ENCODE assay signal across 8 mouse cellular contexts in genomic region chr2:166415481-166415965, GRCm38 (mm10).
DNase-seq lines count a peak whose midpoint lies in the region; ATAC-seq lines count a peak whose summit lies in the region.

No protein-coding gene starts in this region.

- H3K9ac ChIP-seq in intestine, embryonic 15.5 days: no peak overlapping the region
- no peak overlapping the region for H3K9ac ChIP-seq in stomach, embryonic 15.5 days

- 0 out of 2 replicates have a peak, but pooled peaks cover 2% of the 10 kb centered on the region for H3K27me3 ChIP-seq in intestine, embryonic 15.5 days (replicated peaks)
- H3K27me3 ChIP-seq in stomach, embryonic 15.5 days (replicated peaks): no peaks in the 10 kb centered on the region

- WGBS in intestine, embryonic 15.5 days: 47% methylated on average over 16 of the region's 16 CpGs
- 39% methylated on average over 16 of the region's 16 CpGs for WGBS in stomach, embryonic 15.5 days

- H3K4me2 ChIP-seq in intestine, embryonic 15.5 days (replicated peaks): no peak overlapping the region
- H3K4me2 ChIP-seq in stomach, embryonic 15.5 days: no peak overlapping the region

- no peak overlapping the region for H3K4me3 ChIP-seq in intestine, embryonic 15.5 days (replicated peaks)
- H3K4me3 ChIP-seq in stomach, embryonic 15.5 days (replicated peaks): no peak overlapping the region

- no peaks in the 10 kb centered on the region for H3K36me3 ChIP-seq in intestine, embryonic 15.5 days
- no peaks in the 10 kb centered on the region for H3K36me3 ChIP-seq in stomach, embryonic 15.5 days

- peak; percentile 46 for DNase-seq in ovary, postnatal 14 days (ENCODE audit: low spot score)
- DNase-seq in ovary, adult 18-20 months (ENCODE audit: low spot score): no peak
- DNase-seq in gastrocnemius, postnatal 25 days: peak; percentile 35
- no peak for DNase-seq in ovary, postnatal 36 days (ENCODE audit: low spot score)
- DNase-seq in layer of hippocampus, postnatal 36 days: no peak

- H3K27ac ChIP-seq in intestine, embryonic 15.5 days: peak overlapping the region; percentile 68
- H3K27ac ChIP-seq in stomach, embryonic 15.5 days: peak overlapping the region; percentile 81

- peak; percentile 85 for ATAC-seq in intestine, embryonic 15.5 days
- ATAC-seq in stomach, embryonic 15.5 days (ENCODE audit: insufficient read depth, low FRiP score, low read depth): peak; percentile 80
- ATAC-seq in erythroblast, adult 5-6 weeks (replicated peaks; ENCODE audit: low FRiP score, poor library complexity, severe bottlenecking): no peak

- peaks cover 9% of the 10 kb centered on the region; the same call in 1 of the 2 replicates for H3K4me1 ChIP-seq in intestine, embryonic 15.5 days (replicated peaks)
- H3K4me1 ChIP-seq in stomach, embryonic 15.5 days: peaks cover 10% of the 10 kb centered on the region

- no peaks in the 10 kb centered on the region for H3K9me3 ChIP-seq in intestine, embryonic 15.5 days
- H3K9me3 ChIP-seq in stomach, embryonic 15.5 days: no peaks in the 10 kb centered on the region

Comparison
In these comparisons a context has a peak if more than half of its experiments do, and no peak if none do; other contexts are left out.
1. DNase-seq: peak in ovary, postnatal 14 days (single experiment) and gastrocnemius, postnatal 25 days (single experiment); none in ovary, adult 18-20 months (single experiment), ovary, postnatal 36 days (single experiment) and layer of hippocampus, postnatal 36 days (0 of 2).